Mouse (Mus musculus): ENCODE data around the gene Tdp1. TPM values are rescaled to one million over a fixed set of nuclear protein-coding genes. Genes with fewer than 3 reads are reported as not detected.

The Tdp1 gene
- polyA plus RNA-seq, 1 experiment: 21.4 TPM

DNA sequence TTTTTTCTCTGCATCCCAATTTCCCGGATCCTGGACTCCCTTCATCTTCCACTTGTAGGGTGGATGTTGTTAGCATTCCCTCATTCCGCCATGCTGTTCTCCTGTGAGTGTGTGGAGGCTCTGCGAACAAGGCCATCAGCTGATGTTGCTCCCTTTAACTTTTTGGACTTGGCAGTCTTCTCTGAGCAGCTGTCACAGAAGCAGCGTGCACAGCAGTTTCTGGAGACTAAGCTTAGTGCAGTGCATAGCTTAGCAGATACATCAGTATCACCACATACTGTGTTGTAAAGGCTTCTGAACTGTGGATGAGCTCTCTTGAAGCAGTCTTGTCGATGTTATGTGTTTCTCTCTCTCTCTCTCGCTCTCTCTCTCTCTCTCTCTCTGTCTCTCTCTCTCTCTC, 54.9 kb downstream of the Tdp1 start:
- Histone ChIP-seq H3K4me3 (ENCODE audit: insufficient read depth, low read length) (no peak overlapping the region), H3K27ac (ENCODE audit: insufficient read depth, low read length) (no peak overlapping the region), H3K4me1 (ENCODE audit: control insufficient read depth, insufficient read depth, low read length) (0 out of 2 replicates have a peak, but pooled peaks cover 2% of the 10 kb centered on the region)
- TF ChIP-seq CTCF (IDR thresholded peaks at IDR 0.05; ENCODE audit: extremely low read depth, insufficient read depth, low read length): no peak
- TF ChIP-seq POLR2A (IDR thresholded peaks at IDR 0.05; ENCODE audit: extremely low read depth, insufficient read depth, low read length): no peak

DNA sequence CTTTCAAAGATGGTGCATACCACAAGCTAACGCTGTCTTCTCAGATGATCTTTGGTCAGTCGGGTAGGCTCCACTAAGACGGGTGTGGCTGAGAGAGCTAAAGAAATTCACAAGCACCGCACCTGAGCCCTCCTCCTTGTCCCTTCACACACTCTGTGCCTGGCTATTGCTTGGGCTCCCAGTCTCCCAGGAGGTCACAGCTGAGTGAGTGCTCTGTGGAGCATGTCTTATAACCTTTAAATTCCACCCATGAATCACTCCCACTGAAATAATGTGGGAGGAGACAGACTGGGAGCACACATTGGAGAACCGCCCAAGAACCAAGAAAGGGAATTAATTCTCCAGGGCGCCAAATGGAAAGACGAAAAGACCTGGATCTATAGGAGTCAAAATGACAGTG, 56.4 kb downstream of the Tdp1 start:
- TF ChIP-seq POLR2A (IDR thresholded peaks at IDR 0.05; ENCODE audit: extremely low read depth, insufficient read depth, low read length): no peak
- no peak for TF ChIP-seq CTCF (IDR thresholded peaks at IDR 0.05; ENCODE audit: extremely low read depth, insufficient read depth, low read length)
- Histone ChIP-seq H3K4me3 (ENCODE audit: insufficient read depth, low read length) (no peak overlapping the region), H3K27ac (ENCODE audit: insufficient read depth, low read length) (no peak overlapping the region), H3K4me1 (ENCODE audit: control insufficient read depth, insufficient read depth, low read length) (0 out of 2 replicates have a peak, but pooled peaks cover 2% of the 10 kb centered on the region)

DNA sequence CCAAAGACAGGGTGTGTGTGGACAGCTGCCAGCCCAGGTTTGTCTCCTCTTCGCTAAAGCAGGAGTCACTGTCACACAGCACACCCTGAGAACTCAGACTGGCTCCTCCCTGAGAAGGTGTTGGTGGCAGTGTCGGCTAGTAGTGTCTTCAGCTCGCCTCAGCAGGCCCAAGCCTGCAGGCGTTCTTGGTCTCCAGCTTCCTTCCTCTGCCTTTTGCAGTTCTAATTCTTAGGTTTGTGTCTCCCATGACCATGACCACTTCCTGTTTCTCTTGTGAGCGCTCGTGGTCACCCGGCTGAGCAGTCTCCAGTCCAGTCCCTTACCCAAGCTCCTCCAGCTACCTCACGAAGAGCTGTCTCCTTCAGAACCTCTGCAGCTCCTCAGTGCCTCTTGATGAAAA, 58.1 kb downstream of the Tdp1 start:
- TF ChIP-seq CTCF (IDR thresholded peaks at IDR 0.05; ENCODE audit: extremely low read depth, insufficient read depth, low read length) (no peak), POLR2A (IDR thresholded peaks at IDR 0.05; ENCODE audit: extremely low read depth, insufficient read depth, low read length) (no peak)
- Histone ChIP-seq H3K4me3 (ENCODE audit: insufficient read depth, low read length) (no peak overlapping the region), H3K4me1 (ENCODE audit: control insufficient read depth, insufficient read depth, low read length) (0 out of 2 replicates have a peak, but pooled peaks cover 2% of the 10 kb centered on the region), H3K27ac (ENCODE audit: insufficient read depth, low read length) (no peak overlapping the region)

DNA sequence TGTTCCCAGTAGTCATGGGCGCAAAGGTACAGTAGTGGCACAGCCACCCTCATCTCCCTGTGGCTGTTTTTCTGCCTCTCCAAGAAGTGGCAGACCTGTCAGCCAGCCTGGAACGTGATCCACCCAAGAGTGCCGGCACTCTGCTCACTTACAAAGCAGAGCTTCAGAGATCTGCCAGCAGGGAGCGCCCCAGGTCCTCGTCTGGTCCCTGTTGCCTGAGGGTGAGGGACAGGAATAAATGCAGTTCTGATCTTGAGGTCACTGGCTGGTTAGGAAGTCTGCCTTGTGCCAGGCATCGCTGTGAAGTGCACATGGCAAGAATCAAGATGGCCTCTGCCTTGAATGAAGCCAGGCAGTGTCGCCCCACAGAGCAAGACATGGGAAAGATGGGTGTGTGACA, 68.6 kb downstream of the Tdp1 start:
- Histone ChIP-seq H3K4me3 (ENCODE audit: insufficient read depth, low read length) (no peak overlapping the region), H3K4me1 (ENCODE audit: control insufficient read depth, insufficient read depth, low read length) (no peaks in the 10 kb centered on the region), H3K27ac (ENCODE audit: insufficient read depth, low read length) (no peak overlapping the region)
- peak; percentile 64 for TF ChIP-seq CTCF (IDR thresholded peaks at IDR 0.05; ENCODE audit: extremely low read depth, insufficient read depth, low read length)
- no peak for TF ChIP-seq POLR2A (IDR thresholded peaks at IDR 0.05; ENCODE audit: extremely low read depth, insufficient read depth, low read length)

DNA sequence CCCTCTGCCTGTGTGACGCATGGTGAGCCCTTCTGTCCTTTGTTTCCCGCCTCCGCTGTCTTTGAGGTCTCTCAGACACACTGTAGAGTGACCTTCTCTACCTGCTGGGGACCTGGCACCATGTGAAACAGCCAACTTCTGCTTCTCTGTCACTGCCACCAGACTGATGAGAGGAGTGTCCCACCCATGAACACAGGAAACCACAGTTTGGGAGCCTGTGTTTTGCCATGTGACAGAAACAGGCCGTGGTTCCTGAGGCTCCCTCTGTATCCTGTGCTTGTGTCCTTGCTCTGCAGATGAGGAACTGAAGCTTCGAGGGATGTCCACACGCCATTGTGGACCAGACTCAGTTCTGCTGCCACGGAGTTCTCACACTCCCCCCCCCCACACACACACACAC, 72.1 kb downstream of the Tdp1 start:
- Histone ChIP-seq H3K4me1 (ENCODE audit: control insufficient read depth, insufficient read depth, low read length) (peaks cover 3% of the 10 kb centered on the region), H3K4me3 (ENCODE audit: insufficient read depth, low read length) (no peak overlapping the region), H3K27ac (ENCODE audit: insufficient read depth, low read length) (no peak overlapping the region)
- TF ChIP-seq POLR2A (IDR thresholded peaks at IDR 0.05; ENCODE audit: extremely low read depth, insufficient read depth, low read length) (no peak), CTCF (IDR thresholded peaks at IDR 0.05; ENCODE audit: extremely low read depth, insufficient read depth, low read length) (no peak)

DNA sequence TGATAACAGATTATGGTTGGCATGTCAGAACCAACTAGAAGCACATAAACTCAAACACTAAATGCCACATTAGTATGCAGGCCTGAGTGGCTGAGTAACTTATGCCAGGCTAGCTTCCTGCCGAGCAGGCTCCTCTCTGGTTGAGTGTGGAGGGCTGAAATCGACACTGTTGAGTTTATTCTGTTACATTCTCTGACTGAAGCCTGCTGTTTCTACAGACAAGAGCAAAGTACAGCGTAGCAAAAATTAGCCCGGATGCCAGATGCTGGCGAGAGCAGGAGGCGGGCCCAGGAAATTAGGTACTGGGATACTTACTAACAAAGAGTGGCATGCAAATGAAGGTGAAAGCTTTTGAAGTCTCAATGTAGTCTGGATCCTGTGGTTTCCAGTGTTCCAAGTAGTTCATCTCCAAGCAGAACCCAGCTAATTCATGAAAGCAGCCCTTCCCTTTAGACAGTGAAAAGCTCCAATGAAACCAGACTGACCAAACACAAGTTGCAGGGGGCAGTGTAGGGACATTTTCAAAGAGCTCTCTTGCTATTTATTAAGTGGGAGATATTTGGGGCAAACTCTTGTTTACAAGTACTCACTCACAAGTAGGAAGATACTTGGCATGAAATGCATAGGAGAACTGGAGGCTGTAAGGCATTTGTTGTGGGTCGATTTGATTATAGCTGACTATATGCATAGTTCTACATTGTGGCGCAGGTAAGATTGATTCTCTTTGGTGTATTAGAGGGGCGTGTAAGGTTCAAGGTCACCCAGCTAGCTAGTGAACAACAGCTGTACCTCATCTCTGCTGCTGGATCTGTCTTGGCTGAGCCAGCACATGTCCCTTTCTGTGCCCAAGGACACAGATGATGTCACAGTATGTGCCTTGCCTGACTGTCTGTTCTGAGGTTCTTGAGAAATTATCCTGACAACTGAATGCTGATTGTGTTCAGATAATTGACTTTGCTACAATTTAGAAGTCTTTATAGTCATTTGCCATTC, 74.0 kb downstream of the Tdp1 start:
- Histone ChIP-seq H3K27ac (ENCODE audit: insufficient read depth, low read length) (no peak overlapping the region), H3K4me1 (ENCODE audit: control insufficient read depth, insufficient read depth, low read length) (peaks cover 3% of the 10 kb centered on the region), H3K4me3 (ENCODE audit: insufficient read depth, low read length) (no peak overlapping the region)
- TF ChIP-seq POLR2A (IDR thresholded peaks at IDR 0.05; ENCODE audit: extremely low read depth, insufficient read depth, low read length): no peak
- no peak for TF ChIP-seq CTCF (IDR thresholded peaks at IDR 0.05; ENCODE audit: extremely low read depth, insufficient read depth, low read length)

- Histone ChIP-seq H3K4me3 (ENCODE audit: insufficient read depth, low read length) (no peak overlapping the region), H3K27ac (ENCODE audit: insufficient read depth, low read length) (no peak overlapping the region), H3K4me1 (ENCODE audit: control insufficient read depth, insufficient read depth, low read length) (peaks cover 3% of the 10 kb centered on the region)
- TF ChIP-seq CTCF (IDR thresholded peaks at IDR 0.05; ENCODE audit: extremely low read depth, insufficient read depth, low read length) (no peak), POLR2A (IDR thresholded peaks at IDR 0.05; ENCODE audit: extremely low read depth, insufficient read depth, low read length) (no peak)
These were observed 75.0 kb downstream of the Tdp1 start for GRCm38 (mm10) chr12:99959291-99959690.

DNA sequence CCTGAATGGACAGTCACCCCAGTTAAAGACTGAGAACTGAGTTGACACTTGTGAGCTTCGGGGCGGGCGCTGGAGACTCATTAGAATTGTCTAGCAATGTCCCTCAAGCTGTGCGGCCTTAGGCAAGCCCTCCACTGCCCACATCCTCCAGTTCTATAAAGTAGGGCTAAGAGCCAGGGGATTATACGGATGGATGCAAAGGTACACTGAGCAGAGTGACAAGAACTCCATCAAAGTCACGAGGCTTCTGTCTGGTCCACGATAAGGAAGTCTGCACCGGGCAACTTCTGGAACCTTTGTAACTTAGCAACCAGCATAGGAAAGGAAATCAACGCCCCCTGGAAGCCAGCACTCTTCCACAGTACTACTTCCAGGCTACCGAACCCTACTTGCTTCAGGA, 75.6 kb downstream of the Tdp1 start:
- Histone ChIP-seq H3K4me3 (ENCODE audit: insufficient read depth, low read length) (no peak overlapping the region), H3K27ac (ENCODE audit: insufficient read depth, low read length) (no peak overlapping the region), H3K4me1 (ENCODE audit: control insufficient read depth, insufficient read depth, low read length) (peaks cover 3% of the 10 kb centered on the region)
- no peak for TF ChIP-seq CTCF (IDR thresholded peaks at IDR 0.05; ENCODE audit: extremely low read depth, insufficient read depth, low read length)
- TF ChIP-seq POLR2A (IDR thresholded peaks at IDR 0.05; ENCODE audit: extremely low read depth, insufficient read depth, low read length): no peak

GRCm38 (mm10) chr12:99960675-99961074, 76.4 kb downstream of the Tdp1 start:
- Histone ChIP-seq H3K27ac (ENCODE audit: insufficient read depth, low read length) (no peak overlapping the region), H3K4me3 (ENCODE audit: insufficient read depth, low read length) (no peak overlapping the region), H3K4me1 (ENCODE audit: control insufficient read depth, insufficient read depth, low read length) (peaks cover 3% of the 10 kb centered on the region)
- no peak for TF ChIP-seq CTCF (IDR thresholded peaks at IDR 0.05; ENCODE audit: extremely low read depth, insufficient read depth, low read length)
- TF ChIP-seq POLR2A (IDR thresholded peaks at IDR 0.05; ENCODE audit: extremely low read depth, insufficient read depth, low read length): no peak

Measured in cortical plate, adult 2 months (tissue).